Mouse (Mus musculus) Patski (cell line): ENCODE data around the gene Gm47955. TPM values are rescaled to one million over a fixed set of nuclear protein-coding genes. Genes with fewer than 3 reads are reported as not detected.
A peak's percentile ranks its signal among the peaks of the same experiment; 100 is the strongest.
"Not testable (repeated sequence)": the region's sequence is repeated elsewhere in the genome, so short reads cannot be mapped to it uniquely, and the experiment has no call there.

Experiments used
- ATAC-seq: fragments of 100-300 bp; one replicate; pipeline ENCODE4 v1.8.0; 2021
- CTCF ChIA-PET: fragments of 350-600 bp; sonication (Branson Sonifier 250); formaldehyde crosslinking; loops from one replicate; lab custom pipeline; 2022; ENCODE audit warnings: inconsistent platforms; lab: Charles Lee
- POLR2A ChIA-PET: fragments of 350-600 bp; sonication (Branson Sonifier 250); formaldehyde crosslinking; loops from one replicate; lab custom pipeline; 2022; ENCODE audit warnings: antibody characterized with exemption, inconsistent platforms; lab: Charles Lee
- DNase-seq: peaks from one replicate; pipeline ENCODE4 v3.0.0-alpha.2; 2011; ENCODE audit warnings: low read depth, low spot score
- H3K27me3 ChIP-seq: fragments of 371-371 bp; one replicate; pipeline ENCODE4 v1.5.1; 2021
- CTCF ChIP-seq: fragments of 100-300 bp; IDR thresholded peaks from one replicate; pipeline ENCODE4 v1.5.1; 2021
- in situ Hi-C: fragments of 300-500 bp; cut with MboI; formaldehyde crosslinking; loops from 3 replicates; pipeline ENCODE4 v1.11.1; 2018; ENCODE audit warnings: low pct_unique_long_range_greater_than_20kb, mixed read lengths
- polyA plus RNA-seq: library from polyadenylated mRNA; unstranded; gene quantifications from one replicate; pipeline ENCODE4 v1.2.3, GENCODE M21; 2021

Gm47955 gene
- polyA plus RNA-seq: not detected

DNA sequence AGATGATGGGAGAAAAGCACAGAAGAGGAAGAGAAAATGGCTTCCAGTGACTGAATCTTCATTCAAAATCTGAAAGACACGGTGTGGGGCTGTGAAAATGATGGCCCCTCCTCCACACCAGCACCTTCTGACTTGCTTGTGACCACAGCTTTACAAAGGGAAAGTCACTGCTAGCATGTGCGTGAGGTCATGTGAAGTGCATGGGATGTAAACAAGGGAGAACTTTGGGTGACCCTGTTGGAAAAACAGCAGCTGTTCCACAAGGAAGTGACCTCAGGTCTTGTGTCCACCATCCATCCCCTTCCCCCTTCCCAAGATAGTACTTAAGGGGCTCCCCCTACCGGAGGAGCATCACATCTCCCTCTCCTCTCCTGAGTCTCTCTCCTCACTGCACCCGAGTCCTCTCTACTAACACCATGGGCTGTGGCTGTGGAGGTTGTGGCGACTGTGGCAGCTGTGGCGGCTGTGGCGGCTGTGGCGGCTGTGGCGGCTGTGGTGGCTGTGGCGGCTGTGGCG lies at the start of gene Gm47955:
TSS of gene Gm47955 (plus strand) at position 417 of the 516 bp plus-strand sequence.
- ChIA-PET POLR2A (no interaction called here), CTCF (no interaction called here)
- DNase-seq (no peak), ATAC-seq (no peak)
- in situ Hi-C loops: no loop called here
- H3K27me3 ChIP-seq: no peaks in the 10 kb centered on the region
- no peak for TF ChIP-seq CTCF

DNA sequence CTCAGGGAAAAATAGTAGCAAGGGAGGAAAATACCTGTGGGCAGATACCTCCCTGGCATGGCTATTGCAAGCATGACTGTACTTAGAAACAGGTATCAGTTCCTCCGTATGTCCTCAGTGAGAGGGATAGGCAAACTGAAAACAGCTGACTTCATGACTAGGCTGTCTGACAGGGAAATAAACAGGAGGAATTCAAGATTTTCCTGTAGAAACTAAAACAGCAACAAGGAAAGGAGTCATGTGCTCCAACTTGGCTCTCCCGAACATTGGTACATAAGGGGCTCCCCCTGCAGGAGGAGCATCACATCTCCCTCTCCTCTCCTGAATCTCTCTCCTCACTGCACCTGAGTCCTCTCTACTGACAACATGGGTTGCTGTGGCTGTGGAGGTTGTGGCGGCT lies 47.1 kb upstream of the Gm47955 start, which contains the start of gene A030005L19Rik:
TSS of gene A030005L19Rik (plus strand) at position 301 of the 400 bp plus-strand sequence.
- TF ChIP-seq CTCF: peak; percentile 29
- DNase-seq (no peak), ATAC-seq (no peak)
- ChIA-PET POLR2A (no interaction called here), CTCF (no interaction called here)
- H3K27me3 ChIP-seq: no peaks in the 10 kb centered on the region
- in situ Hi-C loops: no loop called here

DNA sequence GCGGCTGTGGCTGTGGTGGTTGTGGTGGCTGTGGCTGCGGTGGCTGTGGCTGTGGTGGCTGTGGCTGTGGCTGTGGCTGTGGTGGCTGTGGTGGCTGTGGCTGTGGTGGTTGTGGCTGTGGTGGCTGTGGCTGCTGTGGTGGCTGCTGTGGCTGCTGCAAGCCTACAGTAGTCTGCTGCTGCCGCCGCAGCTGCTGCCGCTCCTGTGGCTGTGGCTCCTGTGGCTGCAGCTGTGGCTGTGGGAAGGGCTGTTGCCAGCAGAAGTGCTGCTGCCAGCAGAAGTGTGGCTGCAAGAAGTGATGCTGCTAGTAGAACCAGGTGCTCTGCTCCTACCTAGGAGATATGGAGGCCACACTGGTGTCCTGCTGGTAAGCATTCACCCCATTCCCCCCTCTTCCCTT lies 46.7 kb upstream of the Gm47955 start:
- ATAC-seq, H3K27me3 ChIP-seq, DNase-seq, in situ Hi-C loops, POLR2A ChIA-PET, CTCF ChIA-PET: not testable (repeated sequence)

DNA sequence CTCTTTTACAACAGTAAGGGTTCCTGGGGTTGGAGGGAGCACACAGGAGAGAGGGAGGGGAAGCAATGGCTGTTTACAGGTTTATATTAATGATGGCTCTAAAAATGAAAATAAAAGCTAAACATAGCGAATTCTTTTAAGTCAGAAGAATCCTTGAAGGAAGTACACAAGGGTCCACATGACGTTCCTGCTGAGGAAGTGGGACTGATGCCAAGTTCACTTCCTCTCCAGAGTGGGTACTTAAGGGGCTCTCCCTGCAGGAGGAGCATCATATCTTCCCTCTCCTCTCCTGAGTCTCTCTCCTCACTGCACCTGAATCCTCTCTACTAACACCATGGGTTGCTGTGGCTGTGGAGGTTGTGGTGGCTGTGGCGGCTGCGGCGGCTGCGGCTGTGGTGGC lies 35.4 kb upstream of the Gm47955 start, which contains the start of gene A030014E15Rik:
TSS of gene A030014E15Rik (plus strand) at position 268 of the 400 bp plus-strand sequence.
- no peak for TF ChIP-seq CTCF
- no peak for DNase-seq
- ATAC-seq: no peak

DNA sequence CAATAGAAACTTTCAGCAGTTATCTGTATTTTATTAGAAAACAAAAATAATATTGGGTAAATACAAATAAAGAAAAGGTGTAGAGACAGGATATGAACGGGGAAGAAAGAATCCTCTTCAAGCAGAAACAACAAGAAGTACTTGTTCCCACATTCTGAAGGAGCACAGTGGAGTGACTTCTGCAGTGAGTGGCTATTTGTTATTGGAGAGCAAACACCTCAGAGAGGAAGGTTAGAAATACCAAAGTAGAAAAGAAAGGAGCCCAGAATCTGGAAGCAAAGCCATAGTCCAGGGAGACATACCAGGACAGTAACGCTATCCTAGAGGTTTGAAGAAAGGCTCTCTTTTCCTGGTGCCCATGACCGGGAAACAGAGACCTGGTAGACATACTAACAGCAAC lies 29.5 kb upstream of the Gm47955 start:
- DNase-seq, CTCF ChIA-PET, ATAC-seq, in situ Hi-C loops, POLR2A ChIA-PET, H3K27me3 ChIP-seq: not testable (repeated sequence)

More for the DNA sequence above, 35.4 kb upstream of the Gm47955 start, which contains the start of gene A030014E15Rik:
- POLR2A ChIA-PET: no interaction called here
- peaks cover 2% of the 10 kb centered on the region for H3K27me3 ChIP-seq
- in situ Hi-C loops: no loop called here
- CTCF ChIA-PET: interaction anchor here (1.4 kb wide), 1 partner anchor 63 kb away, joined by 3 read pairs; no protein-coding TSS in a partner anchor

DNA sequence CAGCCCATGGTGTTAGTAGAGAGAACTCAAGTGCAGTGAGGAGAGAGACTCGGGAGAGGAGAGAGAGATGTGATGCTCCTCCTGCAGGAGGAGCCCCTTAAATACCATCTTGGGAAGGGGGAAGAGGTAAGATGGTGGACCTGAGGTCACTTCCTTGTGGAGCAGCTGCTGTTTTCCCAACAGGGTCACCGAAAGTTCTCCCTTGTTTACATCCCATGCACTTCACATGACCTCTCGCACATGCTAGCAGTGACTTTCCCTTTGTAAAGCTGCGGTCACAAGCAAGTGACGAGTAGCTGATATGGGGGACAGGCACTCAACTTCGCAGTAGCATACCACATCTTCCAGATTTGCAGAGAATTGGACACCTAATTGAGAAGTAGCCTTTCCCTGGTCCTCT lies 28.8 kb upstream of the Gm47955 start, which contains the start of gene Gm6217:
TSS of gene Gm6217 (minus strand) at position 74 of the 400 bp plus-strand sequence.
- DNase-seq, H3K27me3 ChIP-seq, POLR2A ChIA-PET, CTCF ChIA-PET, in situ Hi-C loops, ATAC-seq: not testable (repeated sequence)

DNA sequence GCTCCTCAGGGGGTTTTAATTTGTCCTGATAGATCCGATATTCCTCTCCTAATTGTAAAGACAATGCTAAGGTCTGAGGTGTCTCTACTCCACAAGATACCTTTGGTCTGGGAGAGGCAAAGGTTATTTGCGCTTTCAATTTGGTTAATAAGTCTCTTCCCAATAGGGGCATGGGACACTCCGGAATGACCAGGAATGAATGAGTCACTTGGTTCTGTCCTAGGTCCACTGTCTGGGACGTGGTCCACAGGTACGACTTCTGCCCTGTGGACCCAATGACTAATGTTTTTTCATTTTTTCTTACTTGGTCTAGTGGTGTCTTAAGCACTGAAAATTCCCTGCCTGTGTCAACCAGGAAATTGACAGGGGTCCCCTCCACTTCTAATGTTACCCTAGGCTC lies 21.4 kb upstream of the Gm47955 start:
- DNase-seq (no peak), ATAC-seq (no peak)
- no peak for TF ChIP-seq CTCF
- ChIA-PET POLR2A (no interaction called here), CTCF (no interaction called here)
- in situ Hi-C loops: no loop called here
- H3K27me3 ChIP-seq: no peaks in the 10 kb centered on the region

DNA sequence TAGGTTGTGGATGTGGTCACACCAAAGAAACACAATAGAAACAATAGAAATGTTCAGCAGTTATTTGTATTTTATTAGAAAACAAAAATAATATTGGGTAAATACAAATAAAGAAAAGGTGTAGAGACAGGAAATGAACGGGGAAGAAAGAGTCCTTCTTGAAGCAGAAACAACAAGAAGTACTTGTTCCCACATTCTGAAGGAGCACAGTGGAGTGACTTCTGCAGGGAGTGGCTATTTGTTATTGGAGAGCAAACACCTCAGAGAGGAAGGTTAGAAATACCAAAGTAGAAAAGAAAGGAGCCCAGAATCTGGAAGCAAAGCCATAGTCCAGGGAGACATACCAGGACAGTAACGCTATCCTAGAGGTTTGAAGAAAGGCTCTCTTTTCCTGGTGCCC lies 17.6 kb upstream of the Gm47955 start:
- DNase-seq, H3K27me3 ChIP-seq, CTCF ChIA-PET, POLR2A ChIA-PET, in situ Hi-C loops, ATAC-seq: not testable (repeated sequence)

DNA sequence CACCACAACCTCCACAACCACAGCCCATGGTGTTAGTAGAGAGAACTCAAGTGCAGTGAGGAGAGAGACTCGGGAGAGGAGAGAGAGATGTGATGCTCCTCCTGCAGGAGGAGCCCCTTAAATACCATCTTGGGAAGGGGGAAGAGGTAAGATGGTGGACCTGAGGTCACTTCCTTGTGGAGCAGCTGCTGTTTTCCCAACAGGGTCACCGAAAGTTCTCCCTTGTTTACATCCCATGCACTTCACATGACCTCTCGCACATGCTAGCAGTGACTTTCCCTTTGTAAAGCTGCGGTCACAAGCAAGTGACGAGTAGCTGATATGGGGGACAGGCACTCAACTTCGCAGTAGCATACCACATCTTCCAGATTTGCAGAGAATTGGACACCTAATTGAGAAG lies 16.8 kb upstream of the Gm47955 start, which contains the start of gene A030003K21Rik:
TSS of gene A030003K21Rik (minus strand) at position 94 of the 400 bp plus-strand sequence.
- H3K27me3 ChIP-seq, in situ Hi-C loops, DNase-seq, POLR2A ChIA-PET, CTCF ChIA-PET, ATAC-seq: not testable (repeated sequence)

DNA sequence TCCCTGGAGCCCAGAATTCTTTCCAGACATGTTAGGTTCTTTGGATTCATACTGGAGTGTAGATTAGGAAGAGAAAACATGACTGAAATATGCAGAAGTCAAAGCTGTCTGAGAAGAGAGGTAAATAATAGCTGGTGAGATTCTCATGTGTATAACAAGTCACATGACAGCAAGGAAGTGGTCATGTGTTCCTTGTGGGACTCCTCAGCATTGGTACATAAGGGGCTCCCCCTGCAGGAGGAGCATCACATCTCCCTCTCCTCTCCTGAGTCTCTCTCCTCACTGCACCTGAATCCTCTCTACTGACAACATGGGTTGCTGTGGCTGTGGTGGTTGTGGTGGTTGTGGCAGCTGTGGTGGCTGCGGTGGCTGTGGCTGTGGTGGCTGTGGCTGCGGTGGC lies 14.1 kb upstream of the Gm47955 start:
- in situ Hi-C loops, DNase-seq, CTCF ChIA-PET, POLR2A ChIA-PET, H3K27me3 ChIP-seq, ATAC-seq: not testable (repeated sequence)

DNA sequence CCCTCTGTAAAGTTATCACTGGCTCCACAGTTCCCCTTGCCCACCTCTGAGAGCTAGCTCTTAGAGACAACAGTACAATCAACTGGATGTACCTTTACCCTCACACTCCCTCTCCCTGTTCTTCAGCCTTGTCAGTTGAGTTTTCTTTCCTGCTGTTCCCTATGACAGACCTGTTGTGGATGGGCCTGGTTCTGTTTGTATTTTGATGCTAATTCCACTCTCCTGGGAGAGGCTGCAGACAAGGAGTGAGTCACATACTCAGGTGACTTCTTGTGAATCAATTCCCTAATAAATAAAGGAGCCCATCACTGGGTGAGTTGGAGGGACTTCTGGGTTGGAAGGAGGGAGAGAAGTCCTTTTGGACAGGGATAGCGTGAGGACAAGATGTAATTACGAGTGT lies 11.5 kb upstream of the Gm47955 start:
- H3K27me3 ChIP-seq: peaks cover 11% of the 10 kb centered on the region
- POLR2A ChIA-PET: no interaction called here
- ATAC-seq: no peak
- DNase-seq: no peak
- in situ Hi-C loops: no loop called here
- CTCF ChIA-PET: no interaction called here
- TF ChIP-seq CTCF: no peak

DNA sequence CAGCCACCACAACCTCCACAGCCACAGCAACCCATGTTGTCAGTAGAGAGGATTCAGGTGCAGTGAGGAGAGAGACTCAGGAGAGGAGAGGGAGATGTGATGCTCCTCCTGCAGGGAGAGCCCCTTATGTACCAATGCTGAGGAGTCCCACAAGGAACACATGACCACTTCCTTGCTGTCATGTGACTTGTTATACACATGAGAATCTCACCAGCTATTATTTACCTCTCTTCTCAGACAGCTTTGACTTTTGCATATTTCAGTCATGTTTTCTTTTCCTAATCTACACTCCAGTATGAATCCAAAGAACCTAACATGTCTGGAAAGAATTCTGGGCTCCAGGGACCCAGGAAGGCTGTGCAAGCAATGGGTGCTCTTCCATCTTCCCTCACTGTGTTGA lies 4.2 kb upstream of the Gm47955 start, which contains the start of gene Gm7544:
TSS of gene Gm7544 (minus strand) at position 101 of the 400 bp plus-strand sequence.
- in situ Hi-C loops, POLR2A ChIA-PET, ATAC-seq: not testable (repeated sequence)

More for the DNA sequence above, 4.2 kb upstream of the Gm47955 start, which contains the start of gene Gm7544:
- DNase-seq, CTCF ChIA-PET: not testable (repeated sequence)
- H3K27me3 ChIP-seq: peaks cover 11% of the 10 kb centered on the region
